Mouse (Mus musculus) lung, postnatal 36 days (tissue): ENCODE results near the gene Vegfd.

ENCODE experiments used
- DNase-seq: peaks from one replicate; pipeline ENCODE4 v3.0.0; 2022; ENCODE audit warnings: mixed read lengths

The Vegfd gene

DNA sequence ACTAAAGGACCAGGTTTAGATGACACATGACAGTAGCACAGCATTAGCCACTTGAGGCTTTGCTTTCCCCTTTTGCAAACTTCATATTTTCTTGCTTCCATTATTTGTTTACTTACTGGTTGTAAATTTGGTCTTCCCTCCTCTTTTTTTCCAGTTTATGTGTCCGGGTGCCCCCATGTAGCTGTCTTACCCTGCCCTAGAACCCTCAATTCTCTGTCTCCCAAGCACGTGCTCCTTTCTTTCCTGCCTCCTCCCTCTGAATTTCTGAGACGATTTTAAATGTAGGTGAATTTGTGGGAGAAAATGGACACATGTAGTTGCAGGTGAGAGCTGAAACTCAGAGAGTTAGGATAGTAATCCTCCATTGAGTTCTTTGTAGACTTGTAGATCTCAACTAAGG is 47.3 kb downstream of the Vegfd start:
- no peak for DNase-seq

DNA sequence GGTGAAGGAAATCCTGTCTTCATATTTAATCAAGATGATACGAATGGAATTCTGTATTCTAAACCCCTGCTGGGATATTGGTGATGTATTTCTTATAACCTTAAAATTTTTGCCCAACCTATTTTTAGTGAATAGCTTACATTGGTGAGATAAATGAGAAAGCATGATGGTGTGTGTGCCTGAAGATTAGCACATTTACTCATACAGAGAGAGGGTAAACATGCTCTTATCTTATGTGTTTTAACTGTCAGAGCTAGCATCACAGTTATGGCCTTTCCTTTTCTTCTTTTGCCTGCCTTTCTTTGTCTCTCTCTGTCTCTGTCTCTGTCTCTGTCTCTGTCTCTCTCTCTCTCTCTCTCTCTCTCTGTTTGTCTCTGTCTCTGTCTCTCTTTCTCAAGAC is 51.6 kb downstream of the Vegfd start:
- no peak for DNase-seq

DNA sequence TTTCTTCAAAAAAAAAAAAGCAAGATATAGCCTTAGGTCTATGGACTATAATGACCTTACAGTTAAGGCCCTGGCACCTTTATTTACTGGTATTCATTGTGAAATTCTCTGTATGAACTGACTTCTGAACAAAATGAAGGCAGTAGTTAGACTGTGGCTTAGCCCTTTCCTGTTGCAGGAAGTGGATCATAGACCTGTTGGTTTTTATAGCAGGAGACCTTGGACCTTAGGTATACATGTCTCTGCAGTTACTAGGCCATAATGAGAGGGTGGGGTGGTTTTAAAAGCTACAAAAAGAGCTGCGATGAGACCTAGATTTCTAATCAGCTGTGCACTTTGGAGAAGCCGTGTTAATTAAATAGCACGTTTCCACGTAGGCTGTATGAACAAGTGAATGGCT is 54.1 kb downstream of the Vegfd start:
- DNase-seq, result no peak

DNA sequence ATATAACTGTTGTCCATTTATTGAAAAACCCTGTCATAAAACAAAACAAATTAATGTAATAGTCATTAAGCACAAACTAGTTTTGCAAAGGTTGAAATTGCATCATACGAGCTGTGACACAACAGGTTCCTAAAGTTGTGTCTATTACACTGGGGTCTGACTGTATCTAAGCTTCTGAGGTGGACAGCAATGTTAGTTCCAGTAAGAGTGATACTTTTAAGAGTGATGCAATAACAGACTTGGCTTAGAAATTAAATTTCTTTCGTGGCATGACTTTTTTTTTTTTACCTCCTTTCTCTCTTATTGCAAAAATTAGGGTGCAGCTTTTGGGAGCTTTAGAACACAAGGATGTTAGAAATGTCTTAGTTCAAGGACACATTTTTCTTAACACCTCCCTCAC is 55.0 kb downstream of the Vegfd start:
- DNase-seq, result no peak

DNA sequence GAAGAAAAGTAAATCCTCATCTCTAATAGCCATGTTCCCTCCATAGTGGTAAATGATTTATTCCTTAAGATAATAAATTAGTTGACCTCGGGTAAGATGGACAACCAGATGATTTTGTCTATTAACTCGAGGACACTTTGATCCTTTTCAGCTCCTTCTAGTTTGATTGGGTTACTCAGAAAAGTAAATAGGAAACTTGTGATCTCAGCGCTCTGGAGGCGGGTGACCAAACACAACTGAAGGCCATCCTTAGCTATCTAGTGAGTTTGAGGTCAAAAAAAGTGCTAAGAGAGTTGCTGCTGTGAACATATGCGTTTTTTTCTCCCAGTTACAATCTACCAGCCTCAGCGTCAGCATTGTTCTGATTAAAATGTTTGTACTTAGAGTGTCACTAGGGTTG is 57.4 kb downstream of the Vegfd start:
- DNase-seq, result no peak

DNA sequence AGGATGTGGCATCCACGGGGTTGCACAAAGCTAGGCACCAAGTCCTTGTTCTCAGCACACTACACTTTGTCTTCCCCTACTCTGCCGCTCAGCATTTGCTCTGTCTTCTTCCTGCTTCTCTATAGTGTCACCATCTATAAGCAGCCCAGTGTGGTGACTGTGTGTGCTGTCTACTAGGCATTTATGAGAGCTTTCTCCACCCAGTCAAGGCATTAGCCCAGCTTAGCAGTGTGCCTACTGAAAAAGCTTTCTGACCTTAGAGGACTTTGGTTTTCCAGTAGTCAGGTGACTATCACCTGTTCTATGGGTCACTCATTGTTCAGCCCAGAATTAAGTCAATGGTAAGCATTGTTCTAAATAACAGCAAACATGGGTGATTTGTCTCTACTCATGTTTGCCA is 58.0 kb downstream of the Vegfd start:
- no peak for DNase-seq

DNA sequence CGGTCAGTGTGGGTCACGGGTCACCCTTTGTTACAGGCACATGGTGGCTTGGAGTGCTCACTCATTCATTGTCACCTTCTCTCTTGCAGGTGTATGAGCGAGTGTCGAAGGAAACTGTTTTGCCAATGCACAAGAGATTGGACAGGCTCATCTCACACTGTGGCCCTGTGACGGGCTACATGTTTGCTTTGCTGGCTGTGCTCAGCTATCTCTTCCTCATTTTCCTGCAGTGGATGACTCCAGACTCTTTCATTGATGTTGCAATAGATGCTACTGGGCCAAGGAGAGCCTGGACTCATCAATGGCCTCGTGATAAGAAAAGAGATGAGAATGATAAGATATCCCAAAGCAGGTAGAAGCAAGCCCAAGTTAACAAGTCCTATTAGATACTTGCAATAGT is 58.4 kb downstream of the Vegfd start:
- DNase-seq, result no peak

DNA sequence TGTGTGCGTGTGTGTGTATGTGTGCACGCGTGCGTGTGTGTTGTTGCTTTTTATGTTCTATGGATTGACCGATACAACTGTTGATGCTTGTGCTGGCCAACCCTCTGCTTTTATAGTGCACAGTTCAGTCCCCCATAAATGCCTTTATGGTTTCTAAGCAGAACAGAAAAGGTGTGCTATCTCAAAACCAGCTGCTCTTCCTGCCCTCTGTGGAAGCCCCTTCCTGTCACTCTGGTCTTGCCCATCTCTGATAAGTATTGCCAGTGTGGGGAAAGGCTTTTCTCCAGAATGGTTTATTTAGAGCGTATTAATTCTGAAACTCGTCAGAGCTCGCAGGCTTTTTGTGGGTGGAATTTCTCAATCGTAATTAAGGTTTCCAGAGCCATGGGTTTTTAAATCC is 59.5 kb downstream of the Vegfd start:
- DNase-seq, result no peak

DNA sequence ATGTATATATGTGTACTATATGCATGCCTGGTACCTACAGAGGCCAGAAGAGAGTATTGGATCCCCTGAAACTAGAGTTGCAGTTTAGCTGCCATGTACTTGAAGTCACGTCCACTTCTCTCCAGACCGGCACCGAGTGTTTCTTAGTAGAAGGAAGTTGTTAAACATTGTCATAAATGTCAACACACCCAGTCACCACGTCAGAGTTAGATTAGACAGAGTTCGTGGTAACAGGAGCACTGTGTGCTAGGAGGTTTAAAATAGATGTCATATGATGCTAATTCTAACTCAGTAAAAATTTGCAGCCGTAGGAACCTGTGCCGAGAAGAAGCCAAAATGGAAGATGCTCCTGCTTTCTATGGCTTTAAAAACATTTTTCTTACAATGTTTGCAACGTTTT is 63.5 kb downstream of the Vegfd start, which contains the start of gene Asb11:
Gene Asb11, plus strand, starts transcription at position 286 of the 400 bp plus-strand sequence.
- DNase-seq, result no peak

DNA sequence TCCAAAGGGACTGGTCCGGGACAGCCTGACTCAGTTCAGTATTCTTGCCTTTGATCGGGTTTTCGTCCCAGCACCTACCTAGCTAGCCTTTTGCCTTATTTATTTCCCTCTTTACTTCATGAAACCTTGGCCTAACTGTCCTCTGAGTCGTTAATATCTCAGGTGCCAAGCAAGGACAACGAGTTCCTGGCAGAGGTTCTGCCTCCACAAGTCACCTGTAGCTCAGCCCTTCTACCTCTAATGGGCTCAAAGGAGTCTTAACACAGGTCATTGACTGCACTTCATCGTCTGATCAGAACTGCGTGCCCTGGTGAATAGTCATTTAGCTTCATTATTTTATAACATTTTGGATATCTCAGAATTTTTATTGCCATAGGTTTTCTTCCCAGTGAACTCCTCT is 66.3 kb downstream of the Vegfd start:
- DNase-seq, result no peak

DNA sequence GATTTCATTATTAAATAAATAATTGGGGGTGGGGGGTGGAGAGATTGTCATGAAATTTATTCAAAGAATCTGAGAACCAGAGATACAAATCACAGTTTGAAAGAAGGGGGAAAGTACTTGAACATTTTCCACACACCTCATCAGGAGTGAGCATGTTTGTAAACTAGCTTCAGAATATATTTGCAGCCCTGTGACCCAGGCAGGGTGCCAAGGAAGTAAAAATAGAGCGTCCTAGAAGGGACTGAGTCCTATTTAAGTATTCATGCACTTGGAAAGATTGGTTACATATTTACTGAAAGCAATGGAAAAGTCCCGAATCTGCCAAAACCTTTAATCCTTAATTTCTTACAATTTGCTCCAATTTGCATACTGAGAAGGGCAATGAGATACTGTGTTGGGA is 67.0 kb downstream of the Vegfd start:
- peak; percentile 78 for DNase-seq

DNA sequence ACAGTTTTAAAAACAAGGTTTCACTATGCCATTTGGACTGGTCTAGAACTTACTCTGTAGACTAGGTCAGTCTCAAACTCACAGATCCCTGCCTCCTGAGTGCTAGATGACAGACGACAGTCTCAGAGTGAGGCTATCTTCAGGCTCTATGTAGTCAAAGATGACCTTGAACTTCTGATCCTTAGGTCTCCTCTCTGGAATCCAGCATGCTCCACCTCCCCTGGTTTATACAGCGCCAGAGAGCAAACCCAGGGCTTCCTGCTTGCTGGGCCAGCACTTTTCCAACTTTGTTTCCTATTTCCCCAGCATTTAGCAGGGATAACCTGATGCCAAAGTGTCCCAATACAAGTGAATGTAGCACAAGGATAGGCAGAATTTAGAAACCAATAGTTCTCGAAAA is 67.5 kb downstream of the Vegfd start:
- no peak for DNase-seq

DNA sequence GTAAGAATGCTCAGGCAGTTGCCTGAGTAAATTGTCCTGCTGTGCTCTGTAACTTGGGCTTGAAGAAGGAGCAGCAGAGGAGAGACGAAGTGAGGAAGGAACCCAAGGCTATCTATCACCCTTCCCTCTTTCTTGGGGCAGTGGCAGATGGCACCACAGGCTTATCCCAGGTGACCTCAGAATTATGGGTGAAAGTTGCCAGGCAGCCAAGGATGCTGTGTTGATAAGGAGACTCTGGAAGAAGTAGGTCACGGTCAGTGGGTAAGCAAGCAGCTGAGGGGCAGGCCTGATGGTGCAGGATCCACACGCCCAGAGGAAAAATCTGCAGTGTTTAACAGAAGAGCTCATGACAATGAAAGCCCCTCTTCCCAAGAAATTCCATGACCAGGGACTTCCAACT is 68.1 kb downstream of the Vegfd start:
- no peak for DNase-seq

DNA sequence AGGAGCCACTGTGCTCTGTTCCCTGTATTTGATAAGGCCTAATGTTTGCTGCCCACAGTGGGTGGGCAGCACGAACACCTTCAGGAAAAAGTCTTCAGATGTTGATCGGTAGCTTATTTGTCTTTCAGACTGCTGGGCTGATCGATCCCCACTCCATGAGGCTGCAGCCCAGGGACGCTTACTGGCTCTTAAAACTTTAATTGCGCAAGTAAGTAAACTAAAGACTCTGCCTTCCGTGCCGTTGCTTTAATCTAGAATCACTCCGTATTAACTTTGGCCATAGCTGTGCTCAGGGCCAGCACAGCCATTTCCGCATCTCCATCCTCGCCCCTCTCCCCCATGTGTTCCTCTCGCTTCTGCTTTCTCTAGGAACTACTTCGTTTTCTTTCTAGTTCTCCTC is 72.4 kb downstream of the Vegfd start:
- no peak for DNase-seq

DNA sequence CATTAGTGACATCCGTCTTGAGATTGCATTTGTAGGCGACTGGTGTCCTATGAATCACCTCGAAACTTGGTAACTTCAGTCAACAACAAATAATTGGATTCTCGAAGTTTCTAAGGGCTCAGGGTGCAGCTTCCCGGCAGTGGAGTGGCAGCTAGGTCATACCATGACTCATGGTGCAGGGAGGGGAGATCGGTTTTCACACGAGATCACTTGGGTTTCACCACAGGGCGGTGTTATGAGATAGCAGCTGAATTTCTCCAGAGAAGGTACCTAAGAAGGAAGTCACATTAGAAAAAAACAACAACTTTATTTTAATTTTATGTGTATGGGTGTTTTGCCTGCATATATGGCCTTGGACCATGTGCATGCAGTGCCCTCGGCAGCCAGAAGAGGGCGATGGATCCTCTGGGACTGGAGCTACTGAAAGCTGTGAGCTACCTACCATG is 73.0 kb downstream of the Vegfd start:
- DNase-seq, result peak; percentile 30

DNA sequence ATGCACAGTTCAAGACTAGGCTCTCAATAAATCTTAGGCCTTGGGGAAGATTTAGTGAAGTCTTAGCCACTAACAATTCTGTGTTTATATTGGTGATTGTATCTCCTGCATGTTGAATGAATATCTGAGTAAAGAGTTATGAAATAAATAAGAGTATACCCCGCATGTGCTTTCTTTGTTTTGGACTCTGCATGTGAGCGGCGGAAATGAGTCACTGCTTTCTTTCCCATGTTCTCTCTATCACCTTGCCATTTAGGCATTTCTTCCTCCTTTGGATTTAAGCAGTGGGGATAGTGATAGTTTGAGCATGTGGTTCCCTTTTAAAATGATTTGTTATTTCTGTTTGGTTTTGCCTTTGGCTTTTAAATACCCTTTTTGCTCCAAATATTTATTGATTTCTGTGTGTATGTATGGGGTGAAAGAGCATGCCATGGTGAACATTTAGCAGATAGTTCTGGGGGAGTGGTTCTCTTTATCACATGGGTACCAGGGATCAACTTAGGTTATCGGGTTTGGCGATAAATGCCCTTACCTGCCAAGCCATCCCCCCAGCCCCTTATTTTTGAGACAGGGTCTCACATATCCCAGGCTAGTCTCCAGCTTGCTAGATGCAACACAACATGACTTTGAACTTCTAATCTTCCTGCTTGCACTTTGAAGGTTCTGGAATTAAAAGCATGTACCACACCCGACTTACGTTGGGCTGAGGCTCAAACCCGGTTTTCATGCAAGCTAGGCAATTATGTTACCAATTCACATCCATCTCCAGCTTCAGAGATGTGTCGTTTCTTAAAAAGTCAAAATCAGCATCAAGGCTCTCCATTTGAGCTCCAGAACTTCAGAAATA is 73.9 kb downstream of the Vegfd start:
- no peak for DNase-seq

DNA sequence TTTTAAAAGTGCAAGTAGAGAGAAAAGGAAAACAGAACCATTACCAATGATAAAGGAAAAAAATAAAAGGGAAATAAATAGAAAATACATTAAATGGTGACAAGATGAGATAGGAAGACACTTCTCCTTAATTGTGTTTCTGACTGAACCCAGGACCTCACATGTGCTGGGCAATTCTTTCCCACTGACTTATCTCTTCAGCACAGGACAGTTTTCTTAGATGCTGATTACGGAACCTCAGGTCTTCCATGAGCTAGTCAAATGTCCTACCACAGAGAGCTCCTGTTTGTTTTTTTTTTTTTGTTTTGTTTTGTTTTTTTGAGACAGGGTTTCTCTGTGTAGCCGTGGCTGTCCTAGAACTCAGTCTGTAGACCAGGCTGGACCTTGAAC is 74.5 kb downstream of the Vegfd start:
- DNase-seq, result no peak

DNA sequence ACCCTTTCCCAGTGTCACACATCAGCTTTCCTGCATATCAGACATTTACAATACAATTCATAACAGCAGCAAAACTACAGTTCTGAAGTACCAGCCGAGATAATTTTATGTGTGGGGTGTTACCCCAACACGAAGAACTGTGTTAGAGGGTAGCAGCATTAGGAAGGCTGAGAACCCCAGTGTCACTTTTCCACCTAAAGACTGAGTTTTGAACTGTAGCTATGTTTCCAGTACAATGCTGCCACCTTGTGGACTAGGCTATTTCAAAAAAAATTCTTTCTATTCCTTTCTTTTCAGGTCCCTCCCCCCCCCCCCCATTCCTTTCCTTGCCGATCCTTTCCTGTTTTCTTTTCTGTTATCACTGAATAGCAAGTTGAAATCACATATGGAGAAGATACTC is 76.0 kb downstream of the Vegfd start:
- peak; percentile 78 for DNase-seq
